Mouse (Mus musculus) liver, adult 2 months (tissue): Measurements from ENCODE around the gene Unc13b. TPM values are rescaled to one million over a fixed set of nuclear protein-coding genes. Genes with fewer than 3 reads are reported as not detected.

Experiments
- DNase-seq: peaks from one replicate; pipeline ENCODE4 v3.0.0-alpha.2; 2011; ENCODE audit warnings: low read depth, low spot score; ENCODE audit errors: extremely low read depth
- H3K27ac ChIP-seq: fragments of 200-500 bp; replicated peaks from 2 replicates; pipeline ENCODE4 v1.5.1; 2012; ENCODE audit warnings: low read depth, mild to moderate bottlenecking, control low read depth, inconsistent platforms, low read length; ENCODE audit not compliant: insufficient read depth
- H3K27me3 ChIP-seq: fragments of 200-500 bp; 2 replicates; pipeline ENCODE4 v1.6.1; 2012; ENCODE audit warnings: mild to moderate bottlenecking, moderate library complexity, low read length, inconsistent platforms; ENCODE audit not compliant: control insufficient read depth, insufficient read depth
- H3K36me3 ChIP-seq: fragments of 200-500 bp; 2 replicates; pipeline ENCODE4 v1.6.1; 2012; ENCODE audit warnings: low read length, inconsistent platforms; ENCODE audit not compliant: control insufficient read depth, insufficient read depth
- H3K4me1 ChIP-seq: fragments of 200-500 bp; 2 replicates; pipeline ENCODE4 v1.6.1; 2011; ENCODE audit warnings: low read length; ENCODE audit not compliant: control insufficient read depth, insufficient read depth
- H3K4me3 ChIP-seq: fragments of 200-500 bp; 2 replicates; pipeline ENCODE4 v1.5.1; 2011; ENCODE audit warnings: low read depth, mild to moderate bottlenecking, control low read depth, low read length, moderate library complexity; ENCODE audit not compliant: insufficient read depth
- H3K79me2 ChIP-seq: fragments of 200-500 bp; 2 replicates; pipeline ENCODE4 v1.6.1; 2012; ENCODE audit warnings: inconsistent platforms, mild to moderate bottlenecking, low read length, moderate library complexity; ENCODE audit not compliant: control insufficient read depth, insufficient read depth
- H3K9ac ChIP-seq: fragments of 200-500 bp; 2 replicates; pipeline ENCODE4 v1.6.1; 2012; ENCODE audit warnings: low read depth, mild to moderate bottlenecking, control low read depth, inconsistent platforms, low read length
- CTCF ChIP-seq: fragments of 200-500 bp; IDR thresholded peaks from 2 replicates; pipeline ENCODE4 v1.5.1; 2011; ENCODE audit warnings: low read depth, low read length, control low read depth
- POLR2A ChIP-seq: fragments of 200-500 bp; IDR thresholded peaks from 2 replicates; pipeline ENCODE4 v1.6.1; 2011; ENCODE audit warnings: low read length, control low read depth; ENCODE audit not compliant: insufficient read depth; ENCODE audit errors: extremely low read depth
- WGBS: fragments of 180-500 bp; shearing (Covaris S2); methylation state at CpG from one replicate; pipeline ENCODE4 v1.1.7; 2018; 5-methylcytosine and 5-hydroxymethylcytosine counted together
- polyA plus RNA-seq: library from polyadenylated mRNA; depleted of rRNA; stranded (reverse); fragments of >200 nt; gene quantifications from 2 replicates; pipeline ENCODE4 v1.2.3, GENCODE M21; 2012
- total RNA-seq: library from RNA; depleted of rRNA; stranded (reverse); fragments of >200 nt; gene quantifications from 2 replicates; pipeline ENCODE4 v1.2.3, GENCODE M21; 2014

Gene Unc13b
- total and polyA plus RNA-seq, 2 experiments: 2.6 to 3.7 TPM

GRCm38 (mm10) chr4:43078071-43078718 lies 19.4 kb downstream of the Unc13b start:
- DNase-seq: no peak
- 71% methylated on average over 7 of the region's 7 CpGs for WGBS
- Histone ChIP-seq H3K27me3 (no peaks in the 10 kb centered on the region), H3K4me3 (no peak overlapping the region), H3K36me3 (no peaks in the 10 kb centered on the region), H3K4me1 (no peaks in the 10 kb centered on the region), H3K79me2 (no peaks in the 10 kb centered on the region), H3K9ac (no peak overlapping the region), H3K27ac (no peak overlapping the region)
- TF ChIP-seq POLR2A (no peak), CTCF (no peak)

DNA sequence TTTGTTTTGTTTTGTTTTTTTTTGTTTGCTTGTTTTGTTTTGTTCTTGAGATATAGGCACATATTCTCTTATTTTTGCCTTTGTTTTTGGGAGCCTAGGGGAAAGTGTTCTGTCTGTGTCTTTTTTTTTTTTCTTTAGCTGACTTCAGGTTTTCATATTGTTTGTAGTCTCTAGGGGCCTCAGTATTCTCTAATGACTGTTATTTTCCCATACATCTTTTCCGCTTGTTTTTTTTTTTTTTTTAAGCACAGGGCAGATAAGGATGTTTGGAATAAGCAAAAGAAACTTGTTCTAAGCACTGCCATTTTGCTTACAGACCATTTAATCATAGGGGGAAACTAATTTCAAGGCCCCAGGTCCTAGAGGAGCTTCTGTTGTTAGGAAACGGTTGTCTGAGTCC lies 23.7 kb downstream of the Unc13b start:
- H3K4me1 ChIP-seq: no peaks in the 10 kb centered on the region
- DNase-seq: no peak
- no peak overlapping the region for H3K27ac ChIP-seq
- no peak overlapping the region for H3K9ac ChIP-seq
- no peak overlapping the region for H3K4me3 ChIP-seq
- no peaks in the 10 kb centered on the region for H3K27me3 ChIP-seq
- TF ChIP-seq CTCF (no peak), POLR2A (no peak)
- H3K79me2 ChIP-seq: no peaks in the 10 kb centered on the region
- no peaks in the 10 kb centered on the region for H3K36me3 ChIP-seq
- WGBS: 88% methylated on average over 2 of the region's 2 CpGs

- no peaks in the 10 kb centered on the region for H3K79me2 ChIP-seq
- H3K27ac ChIP-seq: no peak overlapping the region
- no peak overlapping the region for H3K9ac ChIP-seq
- DNase-seq: no peak
- no peaks in the 10 kb centered on the region; the same call in 1 of the 2 replicates for H3K36me3 ChIP-seq
- WGBS: 78% methylated on average over 2 of the region's 2 CpGs
- H3K4me3 ChIP-seq: no peak overlapping the region
- TF ChIP-seq POLR2A (no peak), CTCF (no peak)
- H3K4me1 ChIP-seq: no peaks in the 10 kb centered on the region
- no peaks in the 10 kb centered on the region for H3K27me3 ChIP-seq
These were observed 31.2 kb downstream of the Unc13b start for GRCm38 (mm10) chr4:43089950-43090349.

- Histone ChIP-seq H3K4me1 (no peaks in the 10 kb centered on the region), H3K27me3 (no peaks in the 10 kb centered on the region), H3K79me2 (no peaks in the 10 kb centered on the region), H3K36me3 (no peaks in the 10 kb centered on the region; the same call in 1 of the 2 replicates), H3K27ac (no peak overlapping the region), H3K9ac (no peak overlapping the region), H3K4me3 (no peak overlapping the region)
- TF ChIP-seq POLR2A: no peak
- no peak for TF ChIP-seq CTCF
- WGBS: 81% methylated on average over 4 of the region's 4 CpGs
- DNase-seq: no peak
These were observed 32.4 kb downstream of the Unc13b start for GRCm38 (mm10) chr4:43091183-43091582.

GRCm38 (mm10) chr4:43113491-43113890 lies 54.7 kb downstream of the Unc13b start:
- Histone ChIP-seq H3K9ac (no peak overlapping the region), H3K27ac (no peak overlapping the region), H3K4me3 (no peak overlapping the region), H3K79me2 (no peaks in the 10 kb centered on the region), H3K4me1 (no peaks in the 10 kb centered on the region), H3K36me3 (no peaks in the 10 kb centered on the region), H3K27me3 (no peaks in the 10 kb centered on the region)
- no peak for DNase-seq
- no peak for TF ChIP-seq CTCF
- TF ChIP-seq POLR2A: no peak

- Histone ChIP-seq H3K27me3 (no peaks in the 10 kb centered on the region), H3K9ac (no peak overlapping the region), H3K4me1 (no peaks in the 10 kb centered on the region), H3K36me3 (no peaks in the 10 kb centered on the region), H3K27ac (no peak overlapping the region), H3K4me3 (no peak overlapping the region), H3K79me2 (no peaks in the 10 kb centered on the region)
- DNase-seq: no peak
- TF ChIP-seq POLR2A (no peak), CTCF (no peak)
- 91% methylated on average over 2 of the region's 2 CpGs for WGBS
These were observed 55.8 kb downstream of the Unc13b start for GRCm38 (mm10) chr4:43114512-43114911.
